Mouse (Mus musculus) heart, embryonic 16.5 days (tissue): Measurements from ENCODE around the gene Gm20918. TPM values are rescaled to one million over a fixed set of nuclear protein-coding genes. Genes with fewer than 3 reads are reported as not detected.
"Not testable (repeated sequence)": the region's sequence is repeated elsewhere in the genome, so short reads cannot be mapped to it uniquely, and the experiment has no call there.

ENCODE experiments used
- ATAC-seq: fragments of 200-750 bp; cut with Nextera tagmentation; replicated peaks from 2 replicates; pipeline ENCODE4 v1.8.0; 2017; ENCODE audit warnings: moderate number of reproducible peaks; ENCODE audit not compliant: insufficient read depth, low FRiP score; ENCODE audit errors: extremely low read depth
- H3K27ac ChIP-seq: fragments of 300-500 bp; sonication (generic); 2 replicates; pipeline ENCODE4 v1.5.1; 2014; ENCODE audit warnings: mild to moderate bottlenecking, low read length, control low read depth, moderate library complexity
- H3K27me3 ChIP-seq: fragments of 300-500 bp; sonication (generic); 2 replicates; pipeline ENCODE4 v1.6.1; 2014; ENCODE audit warnings: low read length, mixed read lengths; ENCODE audit not compliant: control insufficient read depth, insufficient read depth
- H3K36me3 ChIP-seq: fragments of 300-500 bp; sonication (generic); 2 replicates; pipeline ENCODE4 v1.6.1; 2014; ENCODE audit not compliant: control insufficient read depth, insufficient read depth
- H3K4me1 ChIP-seq: fragments of 300-500 bp; sonication (generic); 2 replicates; pipeline ENCODE4 v1.6.1; 2014; ENCODE audit warnings: low read length, mixed read lengths; ENCODE audit not compliant: control insufficient read depth, insufficient read depth
- H3K4me2 ChIP-seq: fragments of 300-500 bp; sonication (generic); 2 replicates; pipeline ENCODE4 v1.6.1; 2014; ENCODE audit warnings: low read depth, mild to moderate bottlenecking, control low read depth, low read length
- H3K4me3 ChIP-seq: fragments of 300-500 bp; sonication (generic); 2 replicates; pipeline ENCODE4 v1.5.1; 2014; ENCODE audit warnings: mild to moderate bottlenecking, control low read depth, low read length
- H3K9ac ChIP-seq: fragments of 300-500 bp; sonication (generic); 2 replicates; pipeline ENCODE4 v1.6.1; 2014; ENCODE audit warnings: low read length, control low read depth
- H3K9me3 ChIP-seq: fragments of 300-500 bp; sonication (generic); replicated peaks from 2 replicates; pipeline ENCODE4 v1.6.1; 2016; ENCODE audit warnings: low read length; ENCODE audit not compliant: control insufficient read depth
- polyA plus RNA-seq: library from polyadenylated mRNA; unstranded; fragments of >200 nt; fragmentation: Nextera tagmentation; extraction: Ambion mirVana; gene quantifications from 2 replicates; pipeline ENCODE4 v1.2.1, GENCODE M21; 2015

Gene Gm20918
- not detected in 2 replicates for polyA plus RNA-seq

GRCm38 (mm10) chrY:5043637-5044036, at the start of gene Gm20918:
Gene Gm20918 (plus strand): TSS chrY:5043937.
- H3K36me3 ChIP-seq, H3K9me3 ChIP-seq, H3K4me3 ChIP-seq, H3K27ac ChIP-seq, H3K9ac ChIP-seq, H3K4me1 ChIP-seq, ATAC-seq, H3K4me2 ChIP-seq, H3K27me3 ChIP-seq: not testable (repeated sequence)

Other genes starting within 250 kb of the Gm20918 start
- not detected in 2 replicates for gene Gm21820, start 205.5 kb downstream of the Gm20918 start, polyA plus RNA-seq